Mouse (Mus musculus): ENCODE measurements around the gene Capn1. TPM values are rescaled to one million over a fixed set of nuclear protein-coding genes. Genes with fewer than 3 reads are reported as not detected.

Gene Capn1
- total and polyA plus RNA-seq, 3 experiments = 42.5 to 75.2 TPM; not detected in 1

DNA sequence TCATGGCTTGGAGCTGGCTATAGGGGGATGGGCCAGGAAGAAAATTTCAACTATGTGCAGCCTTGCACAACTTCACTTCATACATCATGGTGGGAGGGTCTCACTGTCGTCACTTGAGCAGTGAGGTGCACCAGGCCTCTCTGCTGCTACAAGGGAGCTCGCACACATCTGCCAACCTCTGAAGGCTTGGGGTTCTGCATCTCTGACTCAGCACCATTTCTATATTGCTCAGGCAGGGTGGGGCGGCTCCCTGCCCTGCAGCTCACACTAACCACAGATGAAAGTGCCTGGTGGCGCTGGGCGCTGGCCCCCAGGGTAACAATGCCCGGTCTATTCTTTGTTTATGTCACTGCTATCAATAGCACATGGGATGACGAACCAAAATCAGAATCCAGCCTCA, 70.7 kb downstream of the Capn1 start:
- Histone ChIP-seq H3K4me3 (ENCODE audit: control insufficient read depth in 1 of 2, insufficient read depth in 1 of 2, low read depth in 2 of 2, low read length in 2 of 2) (no peak overlapping the region), H3K27ac (ENCODE audit: control insufficient read depth, low read depth, low read length) (no peak overlapping the region), H3K79me2 (ENCODE audit: control insufficient read depth, insufficient read depth, low read length, poor library complexity) (no peaks in the 10 kb centered on the region), H3K9me3 (replicated peaks; ENCODE audit: insufficient read depth, low read length) (no peaks in the 10 kb centered on the region), H3K27me3 (ENCODE audit: control insufficient read depth in 1 of 2, insufficient read depth in 2 of 2, low read length in 2 of 2) (no peaks in the 10 kb centered on the region), H3K9ac (ENCODE audit: control insufficient read depth, low read depth, low read length, poor library complexity, severe bottlenecking) (no peak overlapping the region), H3K36me3 (ENCODE audit: control insufficient read depth in 1 of 2, insufficient read depth in 2 of 2, low read length in 2 of 2) (peaks cover 0 to 2% of the 10 kb centered on the region in 2 experiments; a peak in 2 of 4 replicates), H3K4me1 (ENCODE audit: control insufficient read depth in 1 of 2, insufficient read depth in 2 of 2, low read length in 2 of 2) (no peaks in the 10 kb centered on the region)
- no peak for DNase-seq (ENCODE audit: low read depth, low spot score)
- TF ChIP-seq ELF1 (IDR thresholded peaks at IDR 0.05; ENCODE audit: low read depth, low read length) = no peak
- TF ChIP-seq EP300 (IDR thresholded peaks at IDR 0.05; ENCODE audit: low read depth in 1 of 2, low read length in 2 of 2) = no peak
- no peak for TF ChIP-seq MYC (IDR thresholded peaks at IDR 0.05; ENCODE audit: low read depth, low read length)
- no peak for TF ChIP-seq POLR2AphosphoS2 (IDR thresholded peaks at IDR 0.05; ENCODE audit: low read length)
- TF ChIP-seq GATA1 (IDR thresholded peaks at IDR 0.05; ENCODE audit: low read depth, low read length) = no peak
- TF ChIP-seq ZKSCAN1 (IDR thresholded peaks at IDR 0.05; ENCODE audit: low read depth, low read length) = no peak
- no peak for TF ChIP-seq BHLHE40 (IDR thresholded peaks at IDR 0.05; ENCODE audit: borderline replicate concordance, low read depth, low read length)
- no peak for TF ChIP-seq JUND (IDR thresholded peaks at IDR 0.05; ENCODE audit: low read depth, low read length)
- no peak for TF ChIP-seq USF1 (IDR thresholded peaks at IDR 0.05; ENCODE audit: low read depth, low read length)
- no peak for TF ChIP-seq MAFK (IDR thresholded peaks at IDR 0.05; ENCODE audit: borderline replicate concordance, low read depth, low read length)
- TF ChIP-seq POLR2AphosphoS5 (IDR thresholded peaks at IDR 0.05; ENCODE audit: borderline replicate concordance, low read depth, low read length) = no peak
- no peak for TF ChIP-seq ZMIZ1 (IDR thresholded peaks at IDR 0.05; ENCODE audit: low read depth, low read length)
- TF ChIP-seq NELFE (IDR thresholded peaks at IDR 0.05; ENCODE audit: low read depth, low read length) = no peak
- TF ChIP-seq CHD1 (IDR thresholded peaks at IDR 0.05; ENCODE audit: low read depth, low read length) = no peak
- TF ChIP-seq CTCF (IDR thresholded peaks at IDR 0.05 in 2 of 3, conservative IDR thresholded peaks at IDR 0.05 in 1 of 3; ENCODE audit: control insufficient read depth in 1 of 3, insufficient read depth in 1 of 3, low read depth in 2 of 3, low read length in 3 of 3, poor library complexity in 1 of 3, severe bottlenecking in 1 of 3) = no peak
- no peak for TF ChIP-seq MYB (IDR thresholded peaks at IDR 0.05; ENCODE audit: low read depth, low read length)
- TF ChIP-seq ETS1 (IDR thresholded peaks at IDR 0.05; ENCODE audit: low read depth, low read length) = no peak
- no peak for TF ChIP-seq MAX (IDR thresholded peaks at IDR 0.05; ENCODE audit: low read length)
- TF ChIP-seq CHD2 (IDR thresholded peaks at IDR 0.05; ENCODE audit: low read length) = no peak

DNA sequence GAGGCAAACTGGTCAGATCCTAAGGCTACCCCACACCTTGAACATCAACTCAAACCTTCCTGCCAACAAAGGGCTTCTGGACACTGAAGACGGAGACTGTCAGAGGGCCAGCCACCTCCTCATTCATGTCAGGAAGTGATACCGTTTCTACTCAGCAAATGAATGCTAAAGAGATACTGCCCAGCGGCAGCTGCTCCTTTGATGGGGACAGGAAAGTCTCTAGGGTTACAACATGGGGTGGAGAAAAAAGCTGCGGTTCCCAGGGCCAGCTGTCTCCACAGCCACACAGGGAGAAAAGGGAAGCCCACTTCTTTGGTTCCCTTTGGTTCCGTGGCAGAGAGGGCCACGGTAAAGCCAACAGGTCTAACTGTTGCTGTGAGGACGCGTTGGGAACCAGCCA, 71.6 kb downstream of the Capn1 start:
- no peak for DNase-seq (ENCODE audit: low read depth, low spot score)
- no peaks in the 10 kb centered on the region for H3K4me1 ChIP-seq (ENCODE audit: control insufficient read depth in 1 of 2, insufficient read depth in 2 of 2, low read length in 2 of 2)
- peaks cover 0 to 2% of the 10 kb centered on the region in 2 experiments; a peak in 2 of 4 replicates for H3K36me3 ChIP-seq (ENCODE audit: control insufficient read depth in 1 of 2, insufficient read depth in 2 of 2, low read length in 2 of 2)
- H3K9ac ChIP-seq (ENCODE audit: control insufficient read depth, low read depth, low read length, poor library complexity, severe bottlenecking) = no peak overlapping the region
- H3K27me3 ChIP-seq (ENCODE audit: control insufficient read depth in 1 of 2, insufficient read depth in 2 of 2, low read length in 2 of 2) = no peaks in the 10 kb centered on the region
- no peak overlapping the region for H3K27ac ChIP-seq (ENCODE audit: control insufficient read depth, low read depth, low read length)
- H3K9me3 ChIP-seq (replicated peaks; ENCODE audit: insufficient read depth, low read length) = no peaks in the 10 kb centered on the region
- no peaks in the 10 kb centered on the region for H3K79me2 ChIP-seq (ENCODE audit: control insufficient read depth, insufficient read depth, low read length, poor library complexity)
- no peak overlapping the region for H3K4me3 ChIP-seq (ENCODE audit: control insufficient read depth in 1 of 2, insufficient read depth in 1 of 2, low read depth in 2 of 2, low read length in 2 of 2)
- no peak for TF ChIP-seq USF1 (IDR thresholded peaks at IDR 0.05; ENCODE audit: low read depth, low read length)
- no peak for TF ChIP-seq MAX (IDR thresholded peaks at IDR 0.05; ENCODE audit: low read length)
- TF ChIP-seq CTCF (IDR thresholded peaks at IDR 0.05 in 2 of 3, conservative IDR thresholded peaks at IDR 0.05 in 1 of 3; ENCODE audit: control insufficient read depth in 1 of 3, insufficient read depth in 1 of 3, low read depth in 2 of 3, low read length in 3 of 3, poor library complexity in 1 of 3, severe bottlenecking in 1 of 3) = no peak
- no peak for TF ChIP-seq ELF1 (IDR thresholded peaks at IDR 0.05; ENCODE audit: low read depth, low read length)

Measured in MEL (cell line).